In genomic region chr11:67734597-67734996, GRCm38 (mm10) we compare ENCODE assay signal across 34 mouse cellular contexts. TPM values are rescaled to one million over a fixed set of nuclear protein-coding genes. Genes with fewer than 3 reads are reported as not detected.
A peak's percentile ranks its signal among the peaks of the same experiment; 100 is the strongest.
DNase-seq lines count a peak whose midpoint lies in the region; TF ChIP-seq lines count a peak whose summit lies in the region.
"Had no signal": no experiment of that assay in that cellular context is flagged by ENCODE, and none has a peak within 500 bp of the region (broad histone marks: within the 10 kb centered on the region; RNA-seq: fewer than 3 reads in every experiment).

No protein-coding gene starts in this region.

- H3K4me3 ChIP-seq in gastrocnemius, adult 2 months, result no peak overlapping the region
- H3K4me3 ChIP-seq: forebrain, embryonic 10.5 days; forebrain, embryonic 13.5 days; heart, embryonic 10.5 days; heart, embryonic 13.5 days; hindbrain, embryonic 12.5 days; hindbrain, embryonic 15.5 days had no signal

- no peak for TF ChIP-seq CTCF in gastrocnemius, adult 2 months (IDR thresholded peaks at IDR 0.05)

- intact Hi-C loops in left cerebral cortex, postnatal 4 days (cut with DNase I), result no loop called here
- intact Hi-C loops in gastrocnemius, adult 2 months (cut with DNase I), result loop anchor here (5.0 kb wide), 1 partner anchor 63 kb away; the partner anchor contains the start of gene Dhrs7c

- no peak overlapping the region for H3K27ac ChIP-seq in gastrocnemius, adult 2 months
- H3K27ac ChIP-seq: forebrain, embryonic 10.5 days; forebrain, embryonic 13.5 days; heart, embryonic 10.5 days; heart, embryonic 13.5 days; hindbrain, embryonic 12.5 days; hindbrain, embryonic 15.5 days had no signal

- DNase-seq in frontal cortex, adult 2 months (ENCODE audit: extremely low spot score in 1 of 2, low spot score in 1 of 2), result peak; percentile 28 to 64
- no peak for DNase-seq in frontal cortex, postnatal 14 days (ENCODE audit: low spot score in 2 of 2)
- peak; percentile 35 to 53 for DNase-seq in left cerebral cortex, adult 9 months (ENCODE audit: low spot score in 2 of 2)
- DNase-seq in left cerebral cortex, postnatal 4 days, result no peak
- DNase-seq in A20 (ENCODE audit: low read depth, low spot score), result peak; percentile 82
- DNase-seq in brain, adult 2 months (ENCODE audit: low read depth, low spot score), result peak; percentile 83
- DNase-seq in urinary bladder, postnatal 10 days (ENCODE audit: low spot score), result no peak
- no peak for DNase-seq in gastrocnemius, adult 2 months
- DNase-seq: adrenal gland, adult 8-10 months; adrenal gland, postnatal 25 days; cerebellum, adult 18-20 months; cerebellum, adult 9-10 months; cerebellum, postnatal 14 days; gastrocnemius, postnatal 25 days; heart, adult 18-20 months had no signal

RNA-seq across cellular contexts. Expression of gene Glp2r, which starts 36.4 kb away (rescaled TPM):
- 0.21 and 0.28 TPM in 2 replicates for polyA plus RNA-seq in frontal cortex, adult 2 months (2012; rRNA removed)
- total RNA-seq in left cerebral cortex, postnatal 4 days (2021), result under 1 TPM; 0.30 to 0.34 TPM
- under 1 TPM; 0.20 to 0.77 TPM for total RNA-seq in gastrocnemius, adult 2 months (2021)
- total RNA-seq: adrenal gland, postnatal 25 days; ES-E14; heart, adult 18-20 months; heart, postnatal 25 days; hematopoietic stem cell, adult 5-6 weeks had no signal
- polyA plus RNA-seq: activated CD4-positive, CD25-positive, alpha-beta regulatory T cell, adult 4 months; C2C12; CD4-positive, CD25-positive, alpha-beta regulatory T cell, adult 4 months; embryonic facial prominence, embryonic 11.5 days; embryonic facial prominence, embryonic 14.5 days; forebrain, embryonic 10.5 days; forebrain, embryonic 13.5 days; heart, embryonic 13.5 days; hindbrain, embryonic 12.5 days had no signal

RNA-seq across cellular contexts. Expression of gene Rcvrn, which starts 39.5 kb away (rescaled TPM):
- 1.5 and 1.9 TPM in 2 replicates for polyA plus RNA-seq in frontal cortex, adult 2 months (2012; rRNA removed)
- 1 to 10 TPM; 1.5 to 2.4 TPM for total RNA-seq in left cerebral cortex, postnatal 4 days (2021)
- total RNA-seq in gastrocnemius, adult 2 months (2021), result not detected
- total RNA-seq: adrenal gland, postnatal 25 days; ES-E14; heart, adult 18-20 months; hematopoietic stem cell, adult 5-6 weeks had no signal
- polyA plus RNA-seq: activated CD4-positive, CD25-positive, alpha-beta regulatory T cell, adult 4 months; C2C12; CD4-positive, CD25-positive, alpha-beta regulatory T cell, adult 4 months; embryonic facial prominence, embryonic 11.5 days; embryonic facial prominence, embryonic 14.5 days; forebrain, embryonic 10.5 days; forebrain, embryonic 13.5 days; forebrain, embryonic 16.5 days; gonadal fat pad, adult 2 months; heart, embryonic 10.5 days; heart, embryonic 13.5 days; heart, embryonic 16.5 days; hindbrain, embryonic 12.5 days; hindbrain, embryonic 15.5 days; intestine, embryonic 14.5 days had no signal

RNA-seq across cellular contexts. Expression of gene Gsg1l2, which starts 39.8 kb away (rescaled TPM):
- 0.08 TPM in 1 of 2 replicates, not detected in the other for polyA plus RNA-seq in frontal cortex, adult 2 months (2012; rRNA removed)
- total RNA-seq in left cerebral cortex, postnatal 4 days (2021), result not detected
- total RNA-seq in gastrocnemius, adult 2 months (2021), result not detected
- total RNA-seq: adrenal gland, adult 8-10 months; adrenal gland, postnatal 25 days; ES-E14; gastrocnemius, adult 8-10 months; gastrocnemius, postnatal 25 days; heart, adult 18-20 months; heart, postnatal 25 days; hematopoietic stem cell, adult 5-6 weeks had no signal
- polyA plus RNA-seq: activated CD4-positive, CD25-positive, alpha-beta regulatory T cell, adult 4 months; C2C12; CD4-positive, CD25-positive, alpha-beta regulatory T cell, adult 4 months; embryonic facial prominence, embryonic 11.5 days; embryonic facial prominence, embryonic 14.5 days; forebrain, embryonic 10.5 days; forebrain, embryonic 13.5 days; forebrain, embryonic 16.5 days; gonadal fat pad, adult 2 months; heart, embryonic 10.5 days; heart, embryonic 13.5 days; heart, embryonic 16.5 days; hindbrain, embryonic 12.5 days; hindbrain, embryonic 15.5 days had no signal

Comparison
In these comparisons a context has a peak if more than half of its experiments do, and no peak if none do; other contexts are left out.
1. DNase-seq: peak in frontal cortex, adult 2 months (2 of 2), left cerebral cortex, adult 9 months (2 of 2), A20 (single experiment) and brain, adult 2 months (single experiment); none in frontal cortex, postnatal 14 days (0 of 2), left cerebral cortex, postnatal 4 days (single experiment), urinary bladder, postnatal 10 days (single experiment) and gastrocnemius, adult 2 months (single experiment).